Mouse (Mus musculus): Measurements from ENCODE around the gene Arhgef10l.

DNA sequence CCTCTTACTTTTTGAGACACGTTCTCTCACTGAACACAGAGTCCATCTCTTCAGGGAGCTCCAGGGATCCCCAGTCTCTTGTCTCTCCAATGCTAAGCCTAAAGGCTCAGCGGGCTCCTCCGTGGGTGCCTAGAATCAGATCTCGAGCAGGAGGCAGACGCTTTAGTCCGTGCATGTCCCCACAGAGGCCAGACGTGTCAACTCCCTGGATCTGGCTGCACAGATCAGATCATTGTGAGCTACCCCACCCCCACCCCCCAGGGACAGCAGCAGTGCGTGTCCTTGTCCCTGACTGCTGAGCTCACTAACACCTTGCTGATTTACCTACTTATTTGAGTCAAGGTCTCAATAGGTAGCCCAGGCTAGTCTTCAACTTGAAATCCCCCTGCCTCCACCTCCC, 17.8 kb upstream of the Arhgef10l start:
- no peak for TF ChIP-seq POLR2A (IDR thresholded peaks at IDR 0.05; ENCODE audit: control insufficient read depth, low read depth, low read length)
- TF ChIP-seq CTCF (IDR thresholded peaks at IDR 0.05; ENCODE audit: control insufficient read depth, insufficient read depth, insufficient replicate concordance, low read depth, low read length), result no peak
